Mouse (Mus musculus): ENCODE measurements around the gene Tbc1d16.

- TF ChIP-seq CTCF (IDR thresholded peaks at IDR 0.05; ENCODE audit: control insufficient read depth, insufficient read depth, low read length) = no peak
- TF ChIP-seq POLR2A (IDR thresholded peaks at IDR 0.05; ENCODE audit: borderline replicate concordance, control insufficient read depth, low read depth, low read length) = no peak
Measured at GRCm38 (mm10) chr11:119191606-119192081, 36.7 kb downstream of the Tbc1d16 start.
